ENCODE assay signal across 19 mouse cellular contexts in genomic region chr13:102790601-102791155, GRCm38 (mm10).
DNase-seq lines count a peak whose midpoint lies in the region; ATAC-seq and TF ChIP-seq lines count a peak whose summit lies in the region.
"Had no signal": no experiment of that assay in that cellular context is flagged by ENCODE, and none has a peak within 500 bp of the region (broad histone marks: within the 10 kb centered on the region; RNA-seq: fewer than 3 reads in every experiment).

No protein-coding gene starts in this region.

- H3K9me3 ChIP-seq in kidney, postnatal 0 days (replicated peaks; ENCODE audit: low read length), result no peaks in the 10 kb centered on the region
- no peaks in the 10 kb centered on the region for H3K9me3 ChIP-seq in embryonic facial prominence, embryonic 11.5 days (replicated peaks; ENCODE audit: control insufficient read depth, low read length)
- H3K9me3 ChIP-seq: hindbrain, embryonic 15.5 days; midbrain, embryonic 12.5 days had no signal

- peak; percentile 12 for DNase-seq in cerebellum, adult 9-10 months
- no peak for DNase-seq in cerebellum, postnatal 14 days
- DNase-seq in kidney, postnatal 0 days (ENCODE audit: low spot score), result peak; percentile 77
- no peak for DNase-seq in kidney, adult 18-20 months
- peak; percentile 78 for DNase-seq in Muller cell, postnatal 12 days (ENCODE audit: inconsistent ontology term)
- peak; percentile 36 for DNase-seq in embryonic facial prominence, embryonic 11.5 days (ENCODE audit: low spot score)
- no peak for DNase-seq in lung, postnatal 36 days
- no peak for DNase-seq in cerebellum, postnatal 4 days (ENCODE audit: low spot score in 2 of 2)
- DNase-seq: B cell, adult 2 months; gastrocnemius, postnatal 36 days; heart, postnatal 14 days; lung, adult 2 months; lung, postnatal 4 days; thymus, postnatal 36 days had no signal

- TF ChIP-seq CTCF in kidney, postnatal 0 days (IDR thresholded peaks at IDR 0.05; ENCODE audit: low read depth), result no peak

- H3K4me1 ChIP-seq in kidney, postnatal 0 days (replicated peaks; ENCODE audit: insufficient read depth, low read length), result no peaks in the 10 kb centered on the region
- no peaks in the 10 kb centered on the region for H3K4me1 ChIP-seq in embryonic facial prominence, embryonic 11.5 days (ENCODE audit: control insufficient read depth, insufficient read depth, low read length)
- H3K4me1 ChIP-seq: hindbrain, embryonic 15.5 days; midbrain, embryonic 12.5 days had no signal

- no peak overlapping the region for H3K4me2 ChIP-seq in kidney, postnatal 0 days (ENCODE audit: low read length)
- H3K4me2 ChIP-seq in embryonic facial prominence, embryonic 11.5 days (ENCODE audit: low read depth, low read length), result no peak overlapping the region
- H3K4me2 ChIP-seq: heart, embryonic 11.5 days; hindbrain, embryonic 15.5 days; midbrain, embryonic 12.5 days had no signal

- no peak for ATAC-seq in kidney, postnatal 0 days (replicated peaks; ENCODE audit: low FRiP score, low read depth)
- ATAC-seq in embryonic facial prominence, embryonic 11.5 days (replicated peaks; ENCODE audit: insufficient number of reproducible peaks, low FRiP score, low TSS enrichment, low read depth), result no peak
- ATAC-seq: activated CD4-positive, CD25-positive, alpha-beta regulatory T cell, adult 4 months; intestine, embryonic 16.5 days had no signal

- H3K4me3 ChIP-seq in kidney, postnatal 0 days (replicated peaks; ENCODE audit: low read depth, low read length), result no peak overlapping the region
- no peak overlapping the region for H3K4me3 ChIP-seq in embryonic facial prominence, embryonic 11.5 days (ENCODE audit: low read depth, low read length)
- H3K4me3 ChIP-seq: hindbrain, embryonic 15.5 days; midbrain, embryonic 12.5 days had no signal

- 29% methylated on average over 6 of the region's 6 CpGs for WGBS in kidney, postnatal 0 days
- WGBS in embryonic facial prominence, embryonic 11.5 days, result 36% methylated on average over 6 of the region's 6 CpGs

- no peak overlapping the region for H3K9ac ChIP-seq in kidney, postnatal 0 days (ENCODE audit: low read depth, low read length)
- H3K9ac ChIP-seq in embryonic facial prominence, embryonic 11.5 days (replicated peaks; ENCODE audit: low read length), result no peak overlapping the region
- H3K9ac ChIP-seq: hindbrain, embryonic 15.5 days; midbrain, embryonic 12.5 days had no signal

- no peaks in the 10 kb centered on the region for H3K27me3 ChIP-seq in kidney, postnatal 0 days (ENCODE audit: insufficient read depth, low read length)
- no peaks in the 10 kb centered on the region for H3K27me3 ChIP-seq in embryonic facial prominence, embryonic 11.5 days (ENCODE audit: control insufficient read depth, insufficient read depth, low read length)
- H3K27me3 ChIP-seq: hindbrain, embryonic 15.5 days; midbrain, embryonic 12.5 days had no signal

- no peak overlapping the region for H3K27ac ChIP-seq in kidney, postnatal 0 days
- H3K27ac ChIP-seq in embryonic facial prominence, embryonic 11.5 days (replicated peaks; ENCODE audit: low read depth, low read length), result no peak overlapping the region
- H3K27ac ChIP-seq: hindbrain, embryonic 15.5 days; midbrain, embryonic 12.5 days had no signal

- H3K36me3 ChIP-seq in kidney, postnatal 0 days (ENCODE audit: insufficient read depth, low read length), result peaks cover 23% of the 10 kb centered on the region; the same call in 1 of the 2 replicates
- H3K36me3 ChIP-seq in embryonic facial prominence, embryonic 11.5 days (replicated peaks; ENCODE audit: control insufficient read depth, insufficient read depth, low read depth, low read length), result no peaks in the 10 kb centered on the region
- H3K36me3 ChIP-seq: hindbrain, embryonic 15.5 days had no signal

Comparison
In these comparisons a context has a peak if more than half of its experiments do, and no peak if none do; other contexts are left out.
1. DNase-seq: peak in cerebellum, adult 9-10 months (single experiment), kidney, postnatal 0 days (single experiment), Muller cell, postnatal 12 days (single experiment) and embryonic facial prominence, embryonic 11.5 days (single experiment); none in cerebellum, postnatal 14 days (0 of 2), kidney, adult 18-20 months (single experiment), lung, postnatal 36 days (single experiment) and cerebellum, postnatal 4 days (0 of 2).